Mouse (Mus musculus) lung, postnatal 0 days (tissue): Measurements from ENCODE around the gene Prkcb. TPM values are rescaled to one million over a fixed set of nuclear protein-coding genes. Genes with fewer than 3 reads are reported as not detected.
A peak's percentile ranks its signal among the peaks of the same experiment; 100 is the strongest.

Experiments used
- ATAC-seq: fragments of 200-750 bp; cut with Nextera tagmentation; 2 replicates; pipeline ENCODE4 v1.8.0; 2017; ENCODE audit warnings: moderate library complexity
- DNase-seq: peaks from one replicate; pipeline ENCODE4 v3.0.0-alpha.2; 2016; ENCODE audit warnings: low spot score
- H3K27ac ChIP-seq: fragments of 300-500 bp; sonication (generic); 2 replicates; pipeline ENCODE4 v1.5.1; 2014; ENCODE audit warnings: antibody characterized with exemption, mild to moderate bottlenecking, low read length, mixed read lengths
- H3K27me3 ChIP-seq: fragments of 300-500 bp; sonication (generic); replicated peaks from 2 replicates; pipeline ENCODE4 v1.6.1; 2014; ENCODE audit warnings: low read length, mixed read lengths; ENCODE audit not compliant: insufficient read depth
- H3K36me3 ChIP-seq: fragments of 300-500 bp; sonication (generic); 2 replicates; pipeline ENCODE4 v1.6.1; 2014; ENCODE audit warnings: low read length, mixed read lengths; ENCODE audit not compliant: insufficient read depth
- H3K4me1 ChIP-seq: fragments of 300-500 bp; sonication (generic); 2 replicates; pipeline ENCODE4 v1.6.1; 2014; ENCODE audit warnings: antibody characterized with exemption, low read depth, low read length, mixed read lengths; ENCODE audit not compliant: insufficient read depth
- H3K4me2 ChIP-seq: fragments of 300-500 bp; sonication (generic); replicated peaks from 2 replicates; pipeline ENCODE4 v1.6.1; 2014; ENCODE audit warnings: low read depth, mild to moderate bottlenecking, low read length, moderate library complexity, mixed read lengths
- H3K4me3 ChIP-seq: fragments of 300-500 bp; sonication (generic); 2 replicates; pipeline ENCODE4 v1.5.1; 2014; ENCODE audit warnings: low read depth, low read length
- H3K9ac ChIP-seq: fragments of 300-500 bp; sonication (generic); replicated peaks from 2 replicates; pipeline ENCODE4 v1.6.1; 2014; ENCODE audit warnings: low read depth, mild to moderate bottlenecking
- H3K9me3 ChIP-seq: fragments of 300-500 bp; sonication (generic); 2 replicates; pipeline ENCODE4 v1.6.1; 2016; ENCODE audit warnings: low read length, mixed read lengths
- CTCF ChIP-seq: IDR thresholded peaks from 2 replicates; pipeline ENCODE4 v1.5.1; 2016; ENCODE audit warnings: antibody characterized with exemption, mild to moderate bottlenecking
- EP300 ChIP-seq: IDR thresholded peaks from 2 replicates; pipeline ENCODE4 v1.6.1; 2016; ENCODE audit warnings: antibody characterized with exemption, mild to moderate bottlenecking, control low read depth
- WGBS: fragments of 180-500 bp; shearing (Covaris S2); extraction: QIAGEN DNeasy Blood & Tissue Kit; methylation state at CpG from one replicate; pipeline ENCODE4 v1.1.7; 2014; 5-methylcytosine and 5-hydroxymethylcytosine counted together
- polyA plus RNA-seq: library from polyadenylated mRNA; unstranded; fragments of >200 nt; fragmentation: Nextera tagmentation; extraction: Ambion mirVana; gene quantifications from 2 replicates; pipeline ENCODE4 v1.2.1, GENCODE M21; 2015

Gene Prkcb
- polyA plus RNA-seq, 1 experiment from 2014 or later: 2.3 TPM

DNA sequence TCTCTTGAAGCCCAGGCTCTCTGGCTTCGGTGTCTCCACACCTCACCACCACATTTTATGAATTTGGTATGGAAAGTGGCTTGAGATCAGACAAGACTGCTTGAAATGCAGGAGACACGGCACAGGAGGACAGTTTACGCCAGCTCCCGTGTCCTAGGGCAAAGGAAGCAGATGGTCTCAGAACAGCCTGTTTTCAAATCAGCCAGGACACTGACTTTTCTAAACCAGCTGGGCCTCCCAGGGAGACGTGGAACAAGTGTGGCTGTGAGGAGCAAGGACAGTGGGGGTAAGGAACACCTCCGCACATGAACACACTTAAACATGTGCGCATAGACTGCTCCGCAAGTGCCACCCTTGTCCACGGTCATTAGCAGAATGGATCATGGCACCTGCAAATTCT is 204.4 kb downstream of the Prkcb start:
- H3K4me2 ChIP-seq: no peak overlapping the region
- ATAC-seq: no peak
- H3K27ac ChIP-seq: no peak overlapping the region
- no peak overlapping the region for H3K9ac ChIP-seq
- H3K9me3 ChIP-seq: no peaks in the 10 kb centered on the region
- TF ChIP-seq EP300 (no peak), CTCF (no peak)
- H3K4me3 ChIP-seq: no peak overlapping the region
- H3K4me1 ChIP-seq: no peaks in the 10 kb centered on the region
- H3K27me3 ChIP-seq: no peaks in the 10 kb centered on the region
- 81% methylated on average over 9 of the region's 9 CpGs for WGBS
- no peak for DNase-seq
- H3K36me3 ChIP-seq: no peaks in the 10 kb centered on the region

GRCm38 (mm10) chr7:122494088-122494487 is 205.5 kb downstream of the Prkcb start:
- Histone ChIP-seq H3K9ac (no peak overlapping the region), H3K4me1 (no peaks in the 10 kb centered on the region), H3K9me3 (no peaks in the 10 kb centered on the region), H3K27ac (no peak overlapping the region), H3K4me3 (no peak overlapping the region), H3K36me3 (no peaks in the 10 kb centered on the region), H3K27me3 (no peaks in the 10 kb centered on the region), H3K4me2 (no peak overlapping the region)
- ATAC-seq (0 out of 2 replicates have a peak, but pooled peaks have one; percentile 37), DNase-seq (peak; percentile 62)
- WGBS: 36% methylated on average over 3 of the region's 3 CpGs
- TF ChIP-seq EP300: no peak
- peak; percentile 71 for TF ChIP-seq CTCF

GRCm38 (mm10) chr7:122497516-122497915 is 209.0 kb downstream of the Prkcb start:
- H3K27ac ChIP-seq: no peak overlapping the region
- H3K9ac ChIP-seq: no peak overlapping the region
- no peaks in the 10 kb centered on the region for H3K9me3 ChIP-seq
- no peaks in the 10 kb centered on the region for H3K27me3 ChIP-seq
- H3K36me3 ChIP-seq: no peaks in the 10 kb centered on the region
- TF ChIP-seq EP300 (no peak), CTCF (no peak)
- no peaks in the 10 kb centered on the region for H3K4me1 ChIP-seq
- ATAC-seq: no peak
- no peak for DNase-seq
- H3K4me3 ChIP-seq: no peak overlapping the region
- H3K4me2 ChIP-seq: no peak overlapping the region
- 68% methylated on average over 8 of the region's 8 CpGs for WGBS

- ATAC-seq: no peak
- Histone ChIP-seq H3K4me3 (no peak overlapping the region), H3K9ac (no peak overlapping the region), H3K4me1 (no peaks in the 10 kb centered on the region), H3K36me3 (no peaks in the 10 kb centered on the region), H3K4me2 (no peak overlapping the region), H3K27me3 (no peaks in the 10 kb centered on the region), H3K9me3 (no peaks in the 10 kb centered on the region), H3K27ac (no peak overlapping the region)
- no peak for TF ChIP-seq EP300
- no peak for TF ChIP-seq CTCF
- WGBS: 53% methylated on average over 5 of the region's 5 CpGs
- DNase-seq: no peak
These were observed 209.9 kb downstream of the Prkcb start for GRCm38 (mm10) chr7:122498461-122498860.

DNA sequence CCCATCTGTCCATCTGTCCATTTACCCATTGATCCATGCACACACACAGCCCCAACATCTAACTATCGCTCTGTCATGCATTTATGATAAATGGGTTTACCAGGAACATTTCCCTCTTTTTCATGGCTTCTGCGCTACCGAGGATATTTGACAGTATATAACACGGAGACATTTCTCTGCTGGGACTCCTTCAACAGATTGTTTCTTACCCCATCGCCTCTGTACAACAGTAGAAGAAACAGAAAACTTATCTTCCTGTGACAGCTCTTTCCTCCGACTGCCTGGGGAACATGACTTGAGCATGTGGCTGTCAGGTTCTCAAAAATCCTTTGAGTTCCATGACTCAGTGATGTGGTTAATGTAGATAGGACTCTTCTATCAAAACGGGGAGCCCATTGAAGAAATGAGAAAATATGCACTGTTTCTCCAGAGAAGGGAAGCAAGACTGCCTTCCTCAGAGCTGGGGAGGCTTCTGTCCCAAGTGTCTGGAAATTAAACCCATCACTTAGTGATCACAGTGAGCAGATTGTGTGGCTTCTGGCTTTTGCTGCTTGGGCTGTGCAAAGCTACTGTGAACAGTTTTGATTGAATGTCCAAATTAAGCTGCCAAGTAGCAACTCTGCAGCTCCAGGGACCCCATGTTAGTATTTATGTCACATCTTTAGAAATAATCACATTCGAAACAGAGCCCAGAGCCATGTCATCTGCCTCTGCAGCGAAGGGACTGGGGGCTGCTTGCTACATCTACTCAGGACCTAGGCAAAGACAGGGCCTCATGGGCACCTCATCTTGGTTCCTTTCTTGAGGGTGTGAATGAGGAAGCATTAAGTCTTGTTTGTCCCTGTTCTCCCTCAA is 211.4 kb downstream of the Prkcb start:
- Histone ChIP-seq H3K4me3 (no peak overlapping the region), H3K27ac (no peak overlapping the region), H3K36me3 (no peaks in the 10 kb centered on the region), H3K27me3 (no peaks in the 10 kb centered on the region), H3K4me2 (no peak overlapping the region), H3K9ac (no peak overlapping the region), H3K9me3 (no peaks in the 10 kb centered on the region), H3K4me1 (no peaks in the 10 kb centered on the region)
- WGBS: 54% methylated on average over 9 of the region's 9 CpGs
- DNase-seq (no peak), ATAC-seq (no peak; the same call in 1 of the 2 replicates)
- TF ChIP-seq EP300 (no peak), CTCF (no peak)

GRCm38 (mm10) chr7:122506467-122506866 is 217.9 kb downstream of the Prkcb start:
- TF ChIP-seq CTCF (no peak), EP300 (no peak)
- no peaks in the 10 kb centered on the region for H3K9me3 ChIP-seq
- H3K4me1 ChIP-seq: no peaks in the 10 kb centered on the region
- no peak overlapping the region for H3K4me3 ChIP-seq
- H3K27ac ChIP-seq: no peak overlapping the region
- 94% methylated on average over 2 of the region's 2 CpGs for WGBS
- no peak overlapping the region for H3K4me2 ChIP-seq
- no peak overlapping the region for H3K9ac ChIP-seq
- H3K36me3 ChIP-seq: no peaks in the 10 kb centered on the region
- no peaks in the 10 kb centered on the region for H3K27me3 ChIP-seq
- ATAC-seq (no peak), DNase-seq (no peak)
